Mouse (Mus musculus): ENCODE measurements around the gene Cadps2.

DNA sequence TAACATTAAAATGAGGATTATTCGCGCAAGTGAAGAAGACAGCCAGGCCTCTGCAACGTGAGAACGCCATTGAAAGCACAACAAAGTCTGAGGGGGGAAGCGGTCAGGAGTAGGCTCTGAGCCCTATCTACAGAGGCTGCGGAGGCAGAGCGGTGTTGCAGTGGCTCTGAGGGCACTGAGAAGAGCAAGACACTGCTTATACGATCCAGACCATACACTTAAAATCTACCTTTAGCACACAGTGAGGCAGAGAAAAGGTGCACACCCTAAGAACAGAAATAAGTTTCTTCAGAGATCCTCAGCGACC, 557.8 kb downstream of the Cadps2 start:
- no peak for TF ChIP-seq CTCF (conservative IDR thresholded peaks at IDR 0.05; ENCODE audit: insufficient read depth, insufficient read length, low read depth, low read length)
- no peak for TF ChIP-seq POLR2A (IDR thresholded peaks at IDR 0.05; ENCODE audit: low read depth, low read length)

All from kidney, adult 2 months (tissue).